Mouse (Mus musculus): Measurements from ENCODE around the gene Nr5a2. TPM values are rescaled to one million over a fixed set of nuclear protein-coding genes. Genes with fewer than 3 reads are reported as not detected.
"Not testable (repeated sequence)": the region's sequence is repeated elsewhere in the genome, so short reads cannot be mapped to it uniquely, and the experiment has no call there.

Gene Nr5a2
- total RNA-seq, 2 experiments from 2014 or later = not detected

DNA sequence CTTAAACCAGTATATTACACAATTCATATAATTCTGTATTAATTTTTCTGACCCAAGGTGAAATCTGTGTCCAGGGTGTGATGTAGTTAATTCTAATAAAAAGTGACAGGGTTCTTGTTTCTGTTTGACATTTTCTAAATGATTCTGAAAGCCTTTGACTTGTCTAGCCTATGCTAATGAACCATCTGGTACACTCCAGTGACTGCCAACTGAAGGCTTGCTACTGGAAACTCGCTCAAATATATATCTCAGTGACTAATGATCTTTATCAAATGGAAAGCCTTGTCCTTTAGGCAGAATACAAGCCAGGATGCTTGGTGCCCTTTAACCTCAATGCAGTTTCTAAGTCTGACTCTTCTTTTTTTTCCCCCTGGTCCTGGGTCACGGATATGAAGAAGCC is 114.2 kb downstream of the Nr5a2 start:
- no peak for ATAC-seq (ENCODE audit: poor library complexity, severe bottlenecking)

- no peak for ATAC-seq (ENCODE audit: poor library complexity, severe bottlenecking)
These were observed 114.9 kb downstream of the Nr5a2 start for GRCm38 (mm10) chr1:136845341-136845740.

DNA sequence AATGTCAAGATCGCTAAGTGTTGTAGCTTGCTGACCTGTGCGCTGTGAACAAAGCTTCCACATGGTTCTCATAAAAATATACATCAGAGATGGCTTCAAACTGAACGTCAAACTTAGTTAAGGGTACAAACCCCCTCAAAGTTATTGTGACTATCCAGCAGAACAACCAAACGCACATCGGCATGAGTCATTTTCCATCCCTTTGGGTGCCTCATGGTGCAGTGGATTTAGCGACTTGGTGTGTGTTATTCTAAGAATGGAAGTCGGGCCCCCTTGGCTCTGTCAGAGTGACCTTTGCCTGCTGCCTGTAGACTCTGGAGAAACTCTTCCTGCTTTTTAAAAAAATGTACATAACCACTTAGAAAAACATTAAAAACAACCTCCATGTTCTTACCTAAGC is 119.7 kb downstream of the Nr5a2 start:
- no peak for ATAC-seq (ENCODE audit: poor library complexity, severe bottlenecking)

DNA sequence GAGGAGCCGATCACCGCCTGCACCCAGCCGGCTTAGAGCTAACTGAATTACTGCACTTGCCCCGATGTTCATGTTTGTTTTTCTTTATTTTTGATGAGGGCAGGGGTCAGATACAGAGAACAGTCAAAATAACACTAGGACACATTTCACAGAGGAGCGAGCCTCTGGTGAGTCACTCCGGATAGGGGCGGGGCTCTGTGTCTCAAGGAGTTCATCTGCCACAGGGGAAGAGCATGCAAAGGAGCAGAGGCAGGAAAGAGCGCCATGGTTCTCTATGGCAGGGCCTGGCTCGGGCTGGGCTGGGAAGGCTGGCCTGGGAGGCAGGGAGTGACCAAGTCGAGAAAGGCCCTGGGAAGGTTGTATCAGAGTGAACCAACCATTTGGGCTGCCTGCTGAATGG is 121.0 kb downstream of the Nr5a2 start:
- ATAC-seq (ENCODE audit: poor library complexity, severe bottlenecking) = no peak

- no peak for ATAC-seq (ENCODE audit: poor library complexity, severe bottlenecking)
These were observed 127.7 kb downstream of the Nr5a2 start for GRCm38 (mm10) chr1:136832305-136833152.

GRCm38 (mm10) chr1:136830992-136831391 is 129.3 kb downstream of the Nr5a2 start:
- ATAC-seq (ENCODE audit: poor library complexity, severe bottlenecking) = no peak

- no peak for ATAC-seq (ENCODE audit: poor library complexity, severe bottlenecking)
These were observed 130.3 kb downstream of the Nr5a2 start for GRCm38 (mm10) chr1:136829931-136830330.

- ATAC-seq (ENCODE audit: poor library complexity, severe bottlenecking) = no peak
These were observed 136.4 kb downstream of the Nr5a2 start for GRCm38 (mm10) chr1:136823897-136824296.

GRCm38 (mm10) chr1:136800625-136801024 is 159.6 kb downstream of the Nr5a2 start:
- no peak for ATAC-seq (ENCODE audit: poor library complexity, severe bottlenecking)

GRCm38 (mm10) chr1:136796361-136797090 is 163.7 kb downstream of the Nr5a2 start:
- ATAC-seq (ENCODE audit: poor library complexity, severe bottlenecking) = no peak

DNA sequence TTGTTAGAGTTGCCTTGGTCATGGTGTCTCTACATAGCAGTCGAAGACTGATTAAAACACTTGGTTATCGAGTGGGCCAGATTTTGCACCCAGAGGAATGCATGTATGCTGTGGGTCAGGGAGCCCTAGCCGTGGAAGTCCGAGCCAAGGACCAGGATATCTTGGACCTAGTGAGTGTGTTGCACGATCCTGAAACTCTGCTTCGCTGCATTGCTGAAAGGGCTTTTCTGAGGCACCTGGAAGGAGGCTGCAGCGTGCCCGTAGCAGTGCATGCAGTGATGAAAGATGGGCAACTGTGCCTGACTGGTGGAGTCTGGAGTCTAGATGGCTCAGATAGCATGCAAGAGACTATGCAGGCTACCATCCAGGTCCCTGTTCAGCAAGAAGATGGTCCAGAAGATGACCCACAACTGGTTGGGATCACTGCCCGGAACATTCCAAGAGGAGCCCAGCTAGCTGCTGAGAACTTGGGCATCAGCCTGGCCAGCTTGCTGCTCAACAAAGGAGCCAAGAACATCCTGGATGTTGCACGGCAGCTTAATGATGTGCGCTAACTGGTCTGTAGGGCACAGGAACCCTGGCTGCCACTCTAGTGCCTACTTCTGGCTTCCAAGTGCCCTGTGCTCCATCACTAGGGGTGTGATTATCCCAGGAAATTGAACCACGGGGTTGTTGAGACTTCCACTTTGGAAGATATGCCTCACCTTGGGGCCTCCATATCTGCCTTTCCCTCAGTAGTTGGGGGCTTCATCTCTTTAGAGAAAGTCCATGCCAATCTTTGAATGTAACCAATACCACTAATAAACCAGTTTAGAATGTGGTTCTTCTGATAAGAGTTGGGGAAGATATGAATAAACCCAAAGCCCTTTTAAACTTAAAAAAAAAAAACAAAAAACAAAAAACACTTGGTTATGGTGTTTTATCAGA is 167.0 kb downstream of the Nr5a2 start:
- ATAC-seq (ENCODE audit: poor library complexity, severe bottlenecking) = not testable (repeated sequence)
